Comparison of ENCODE assay signal across 20 mouse cellular contexts in genomic region chr10:93683185-93683584, GRCm38 (mm10). TPM values are rescaled to one million over a fixed set of nuclear protein-coding genes. Genes with fewer than 3 reads are reported as not detected.
A peak's percentile ranks its signal among the peaks of the same experiment; 100 is the strongest.
DNase-seq lines count a peak whose midpoint lies in the region; ATAC-seq and TF ChIP-seq lines count a peak whose summit lies in the region.
"Had no signal": no experiment of that assay in that cellular context is flagged by ENCODE, and none has a peak within 500 bp of the region (broad histone marks: within the 10 kb centered on the region; RNA-seq: fewer than 3 reads in every experiment).

No protein-coding gene starts in this region.

- H3K4me3 ChIP-seq in liver, embryonic 11.5 days (ENCODE audit: low read depth, low read length): peak overlapping the region; percentile 38
- no peak overlapping the region for H3K4me3 ChIP-seq in limb, embryonic 10.5 days
- no peak overlapping the region for H3K4me3 ChIP-seq in liver, embryonic 15.5 days (replicated peaks)
- no peak overlapping the region for H3K4me3 ChIP-seq in stomach, postnatal 0 days (ENCODE audit: low read depth, low read length)
- H3K4me3 ChIP-seq: embryonic facial prominence, embryonic 10.5 days; forebrain, embryonic 13.5 days; gastrocnemius, adult 2 months; heart, adult 2 months; heart, embryonic 15.5 days; hindbrain, embryonic 10.5 days had no signal

- peak overlapping the region; percentile 26; the same call in 1 of the 2 replicates for H3K9ac ChIP-seq in liver, embryonic 11.5 days (ENCODE audit: low read depth, low read length)
- H3K9ac ChIP-seq in liver, embryonic 15.5 days: no peak overlapping the region; the same call in 1 of the 2 replicates
- H3K9ac ChIP-seq in stomach, postnatal 0 days (ENCODE audit: low read length): no peak overlapping the region
- H3K9ac ChIP-seq: forebrain, embryonic 13.5 days; heart, embryonic 15.5 days; hindbrain, embryonic 14.5 days had no signal

- no peak for ATAC-seq in liver, embryonic 11.5 days (replicated peaks; ENCODE audit: low FRiP score)
- ATAC-seq in liver, embryonic 15.5 days (ENCODE audit: insufficient read depth): no peak
- no peak for ATAC-seq in stomach, postnatal 0 days (ENCODE audit: low FRiP score, low TSS enrichment)
- ATAC-seq: forebrain, embryonic 13.5 days; Patski had no signal

- H3K27ac ChIP-seq in liver, embryonic 11.5 days (ENCODE audit: low read depth, low read length): peak overlapping the region; percentile 60; the same call in 1 of the 2 replicates
- H3K27ac ChIP-seq in limb, embryonic 10.5 days: no peak overlapping the region
- peak overlapping the region; percentile 61; the same call in 1 of the 2 replicates for H3K27ac ChIP-seq in liver, embryonic 15.5 days (replicated peaks)
- no peak overlapping the region for H3K27ac ChIP-seq in stomach, postnatal 0 days (replicated peaks)
- H3K27ac ChIP-seq: embryonic facial prominence, embryonic 10.5 days; forebrain, embryonic 13.5 days; gastrocnemius, adult 2 months; heart, adult 2 months; heart, embryonic 15.5 days; hindbrain, embryonic 10.5 days; hindbrain, embryonic 14.5 days had no signal

- TF ChIP-seq CTCF in stomach, postnatal 0 days (IDR thresholded peaks at IDR 0.05; ENCODE audit: low read depth): no peak

- WGBS in liver, embryonic 11.5 days: 78% methylated on average over 7 of the region's 7 CpGs
- WGBS in limb, embryonic 10.5 days: 92% methylated on average over 7 of the region's 7 CpGs
- 71% methylated on average over 7 of the region's 7 CpGs for WGBS in liver, embryonic 15.5 days (ENCODE audit: insufficient replicate concordance)
- WGBS in stomach, postnatal 0 days: 74% methylated on average over 7 of the region's 7 CpGs

- no peak for DNase-seq in liver, embryonic 11.5 days (ENCODE audit: low spot score)
- no peak for DNase-seq in liver
- peak; percentile 11 for DNase-seq in limb, embryonic 10.5 days (ENCODE audit: low spot score)
- peak; percentile 13 for DNase-seq in stomach, postnatal 0 days (ENCODE audit: low spot score)
- DNase-seq in neural tube, embryonic 10.5 days (ENCODE audit: extremely low spot score, low spot score): no peak
- no peak for DNase-seq in urinary bladder, postnatal 10 days (ENCODE audit: low spot score)
- DNase-seq: adrenal gland, postnatal 25 days; cerebellum, adult 2 months; cerebellum, postnatal 10 days; gastrocnemius, adult 2 months; heart, adult 2 months; heart, postnatal 14 days had no signal

- H3K36me3 ChIP-seq in liver, embryonic 11.5 days (ENCODE audit: control insufficient read depth, insufficient read depth, low read length): no peaks in the 10 kb centered on the region
- H3K36me3 ChIP-seq in limb, embryonic 10.5 days: peaks cover 3% of the 10 kb centered on the region; the same call in 1 of the 2 replicates
- H3K36me3 ChIP-seq in liver, embryonic 15.5 days (replicated peaks): no peaks in the 10 kb centered on the region
- H3K36me3 ChIP-seq in stomach, postnatal 0 days (ENCODE audit: control insufficient read depth, insufficient read depth, low read length): no peaks in the 10 kb centered on the region
- H3K36me3 ChIP-seq: embryonic facial prominence, embryonic 10.5 days had no signal

- TF ChIP-seq EP300 in stomach, postnatal 0 days (optimal IDR thresholded peaks at IDR 0.05): no peak

- no peaks in the 10 kb centered on the region for H3K27me3 ChIP-seq in liver, embryonic 11.5 days (replicated peaks; ENCODE audit: control insufficient read depth, insufficient read depth, low read length)
- no peaks in the 10 kb centered on the region for H3K27me3 ChIP-seq in limb, embryonic 10.5 days (ENCODE audit: low read depth, poor library complexity, severe bottlenecking)
- no peaks in the 10 kb centered on the region for H3K27me3 ChIP-seq in liver, embryonic 15.5 days
- no peaks in the 10 kb centered on the region for H3K27me3 ChIP-seq in stomach, postnatal 0 days (ENCODE audit: control insufficient read depth, insufficient read depth, low read length)
- H3K27me3 ChIP-seq: forebrain, embryonic 13.5 days; heart, embryonic 15.5 days; Patski had no signal

- H3K4me1 ChIP-seq in liver, embryonic 11.5 days (replicated peaks; ENCODE audit: control insufficient read depth, insufficient read depth, low read length): peaks cover 26% of the 10 kb centered on the region
- peaks cover 13% of the 10 kb centered on the region for H3K4me1 ChIP-seq in limb, embryonic 10.5 days
- peaks cover 89% of the 10 kb centered on the region for H3K4me1 ChIP-seq in liver, embryonic 15.5 days (replicated peaks)
- no peaks in the 10 kb centered on the region; the same call in 1 of the 2 replicates for H3K4me1 ChIP-seq in stomach, postnatal 0 days (replicated peaks; ENCODE audit: control insufficient read depth, insufficient read depth)

- peak overlapping the region; percentile 62 for H3K4me2 ChIP-seq in liver, embryonic 11.5 days
- H3K4me2 ChIP-seq in liver, embryonic 15.5 days: peak overlapping the region; percentile 59
- no peak overlapping the region for H3K4me2 ChIP-seq in stomach, postnatal 0 days (replicated peaks; ENCODE audit: low read depth)
- H3K4me2 ChIP-seq: forebrain, embryonic 13.5 days; heart, embryonic 11.5 days; heart, embryonic 15.5 days; hindbrain, embryonic 14.5 days had no signal

- H3K9me3 ChIP-seq in liver, embryonic 11.5 days (ENCODE audit: control insufficient read depth, low read length): no peaks in the 10 kb centered on the region
- no peaks in the 10 kb centered on the region for H3K9me3 ChIP-seq in limb, embryonic 10.5 days (replicated peaks)
- no peaks in the 10 kb centered on the region for H3K9me3 ChIP-seq in liver, embryonic 15.5 days (replicated peaks)
- H3K9me3 ChIP-seq in stomach, postnatal 0 days (ENCODE audit: control insufficient read depth, low read length): no peaks in the 10 kb centered on the region
- H3K9me3 ChIP-seq: embryonic facial prominence, embryonic 10.5 days; forebrain, embryonic 13.5 days; heart, embryonic 15.5 days; hindbrain, embryonic 10.5 days had no signal

RNA-seq across cellular contexts. Expression of gene Ntn4, which starts 42.7 kb away (rescaled TPM):
- 0.56 and 0.60 TPM in 2 replicates for polyA plus RNA-seq in liver, embryonic 11.5 days (2014; fragmentation: Nextera tagmentation; extraction: Ambion mirVana)
- 0.34 and 0.76 TPM in 2 replicates for polyA plus RNA-seq in limb, embryonic 10.5 days (2016; fragmentation: Nextera tagmentation; extraction: Ambion mirVana)
- polyA plus RNA-seq in liver, embryonic 15.5 days (2015; fragmentation: Nextera tagmentation; extraction: Ambion mirVana): 0.07 and 0.09 TPM in 2 replicates
- polyA plus RNA-seq in stomach, postnatal 0 days (2015; fragmentation: Nextera tagmentation; extraction: Ambion mirVana): 0.76 and 0.81 TPM in 2 replicates

Comparison
In these comparisons a context has a peak if more than half of its experiments do, and no peak if none do; other contexts are left out.
1. DNase-seq: peak in limb, embryonic 10.5 days (single experiment) and stomach, postnatal 0 days (single experiment); none in liver, embryonic 11.5 days (single experiment), liver (single experiment), neural tube, embryonic 10.5 days (single experiment) and urinary bladder, postnatal 10 days (single experiment).
2. H3K27ac ChIP-seq: peak in liver, embryonic 11.5 days (single experiment) and liver, embryonic 15.5 days (single experiment); none in limb, embryonic 10.5 days (single experiment) and stomach, postnatal 0 days (single experiment).